Mouse (Mus musculus): ENCODE results near the gene Melk.

DNA sequence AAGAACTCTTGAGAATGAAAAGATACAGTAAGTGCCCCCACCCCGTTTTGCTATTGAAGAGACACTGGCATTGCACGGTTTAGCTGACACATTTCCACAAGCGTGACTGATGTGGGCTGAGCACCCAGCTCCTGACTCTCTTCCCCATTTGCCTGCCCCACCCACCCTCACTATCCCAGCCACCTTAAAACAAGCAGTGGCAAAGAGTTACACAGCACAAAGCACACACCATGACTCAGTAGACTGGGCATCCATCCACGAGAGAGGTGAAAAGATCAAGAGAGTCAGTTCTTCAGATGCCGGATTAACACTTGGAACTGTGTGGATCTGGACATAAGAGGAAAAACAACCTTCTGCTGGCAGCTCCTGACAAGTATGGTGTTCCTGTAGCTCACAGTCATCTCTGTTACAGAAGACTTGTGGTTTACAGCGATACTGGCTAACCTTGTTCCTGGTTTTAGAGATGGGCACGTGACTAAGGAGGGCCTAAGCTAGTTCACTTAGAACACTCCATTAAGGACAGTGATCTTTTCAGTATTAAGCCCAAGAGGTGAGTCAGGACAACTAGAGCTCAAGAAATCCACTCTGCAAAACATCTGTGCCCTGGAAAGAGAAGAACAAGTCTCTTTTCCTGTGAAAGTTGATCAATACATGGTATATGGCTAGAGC, 18.9 kb upstream of the Melk start:
- TF ChIP-seq EP300 (optimal IDR thresholded peaks at IDR 0.05) (no peak), CTCF (IDR thresholded peaks at IDR 0.05; ENCODE audit: low read depth) (no peak)
